Mouse (Mus musculus) heart, postnatal 4 days (tissue): ENCODE results near the gene Mpig6b. TPM values are rescaled to one million over a fixed set of nuclear protein-coding genes. Genes with fewer than 3 reads are reported as not detected.
A peak's percentile ranks its signal among the peaks of the same experiment; 100 is the strongest.
"Not testable (repeated sequence)": the region's sequence is repeated elsewhere in the genome, so short reads cannot be mapped to it uniquely, and the experiment has no call there.

ENCODE experiments used
- DNase-seq: peaks from one replicate; pipeline ENCODE4 v3.0.0; 2021
- total RNA-seq, 2 experiments: library from RNA; stranded (reverse); gene quantifications; 2 replicates each; pipeline ENCODE4 v1.2.3; 2021

The Mpig6b gene
- total RNA-seq, 2 experiments from 2014 or later, result 0.47 TPM; not detected in 1

DNA sequence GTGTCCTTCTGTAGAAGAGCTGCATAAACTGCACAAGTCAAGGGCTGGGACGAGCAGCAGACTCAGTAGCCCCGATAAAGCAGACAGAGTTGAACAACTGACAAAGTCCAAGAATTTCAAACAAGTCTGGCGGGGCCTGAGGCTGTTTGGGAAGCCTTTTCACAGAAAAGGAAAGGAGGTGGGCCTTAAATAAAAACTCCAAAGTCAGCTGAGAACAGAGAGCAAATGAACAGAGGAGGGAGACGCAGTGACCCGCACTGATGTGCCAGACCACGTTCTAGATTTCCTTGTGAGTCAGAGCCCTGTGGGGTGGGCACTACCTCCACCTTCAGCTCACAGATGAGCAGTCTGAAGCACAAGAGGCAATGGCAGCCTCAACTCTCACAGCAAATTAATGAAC is 31.1 kb downstream of the Mpig6b start:
- no peak for DNase-seq

DNA sequence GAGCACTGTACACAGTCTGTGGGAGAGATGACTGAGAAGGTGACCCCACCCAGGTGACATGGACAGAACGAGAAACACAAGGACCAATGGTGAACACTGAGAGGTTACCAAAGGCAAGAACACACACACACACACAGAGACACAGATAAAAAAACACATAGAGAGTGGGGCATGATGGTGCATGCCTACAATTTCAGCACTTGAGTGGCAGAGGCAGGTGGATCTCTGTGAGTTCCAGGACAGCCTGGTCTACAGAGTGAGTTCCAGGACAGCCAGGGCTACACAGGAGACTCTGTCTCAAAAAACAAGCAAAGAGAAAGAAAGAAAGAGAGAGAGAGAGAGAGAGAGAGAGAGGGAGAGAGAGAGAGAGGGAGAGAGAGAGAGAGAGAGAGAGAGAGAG is 32.3 kb downstream of the Mpig6b start:
- DNase-seq, result not testable (repeated sequence)

DNA sequence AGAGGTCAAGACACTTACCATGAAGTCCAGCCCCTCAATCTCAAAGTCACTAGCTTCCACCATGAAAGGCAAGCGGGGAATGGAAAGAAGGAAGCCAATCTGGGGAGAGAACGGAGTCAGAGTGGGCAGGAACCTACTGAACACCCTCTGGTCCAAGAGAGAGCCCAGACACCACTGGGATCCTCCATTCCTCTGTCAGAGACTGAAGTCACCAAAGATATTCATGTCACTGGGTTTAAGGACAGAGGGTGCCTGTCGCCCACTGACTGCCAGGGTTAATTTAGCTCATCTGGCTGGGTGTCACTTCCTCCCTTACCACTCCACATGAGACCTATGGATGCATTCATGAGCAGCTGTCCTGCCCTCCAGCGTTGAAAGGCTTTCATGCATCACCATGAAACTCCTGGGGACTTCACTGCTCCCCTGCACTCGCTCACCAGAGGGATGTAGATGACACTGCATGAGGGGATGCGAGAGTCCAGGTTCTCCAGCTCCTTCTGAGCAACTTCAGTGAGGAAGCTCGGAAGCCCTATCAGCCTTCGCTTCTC is 33.6 kb downstream of the Mpig6b start:
- DNase-seq, result no peak

DNA sequence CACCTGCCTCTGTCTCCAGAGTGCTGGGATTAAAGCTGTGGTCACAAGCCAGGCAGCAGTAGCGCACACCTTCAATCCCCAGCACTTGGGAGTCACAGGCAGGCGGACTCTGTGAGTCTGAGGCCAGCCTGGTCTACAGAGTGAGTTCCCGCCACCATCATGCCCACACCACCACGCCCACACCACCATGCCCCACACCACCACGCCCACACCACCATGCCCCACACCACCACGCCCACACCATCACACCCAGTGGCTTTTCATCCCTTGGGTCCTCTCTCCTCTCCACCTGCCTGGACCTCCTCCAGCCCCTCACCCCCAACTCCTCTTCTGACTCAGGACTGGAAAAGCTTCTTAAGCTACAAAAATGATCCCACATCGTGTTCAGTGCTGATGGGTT is 34.1 kb downstream of the Mpig6b start:
- DNase-seq, result no peak

DNA sequence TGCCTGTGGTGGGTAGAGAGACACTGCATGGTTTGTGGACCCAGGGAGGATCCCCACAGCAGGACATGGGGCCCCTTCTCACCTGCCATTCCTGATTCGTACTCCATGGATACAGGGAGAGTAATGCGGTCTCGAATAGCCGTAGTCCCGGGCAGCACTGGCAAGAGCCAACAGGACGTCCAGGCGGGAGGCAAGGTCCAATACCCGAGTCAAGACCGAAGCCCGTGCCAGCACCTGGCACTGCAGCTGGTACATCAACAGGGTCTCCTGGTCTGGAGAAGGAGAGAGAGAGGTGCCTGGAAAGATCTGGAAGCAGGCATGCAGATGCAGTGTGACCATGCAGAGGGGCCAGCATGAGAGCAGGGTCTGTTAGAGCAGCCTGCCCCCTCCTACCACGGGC is 34.7 kb downstream of the Mpig6b start:
- no peak for DNase-seq

GRCm38 (mm10) chr17:35029691-35030532 is 36.1 kb downstream of the Mpig6b start:
- no peak for DNase-seq

DNA sequence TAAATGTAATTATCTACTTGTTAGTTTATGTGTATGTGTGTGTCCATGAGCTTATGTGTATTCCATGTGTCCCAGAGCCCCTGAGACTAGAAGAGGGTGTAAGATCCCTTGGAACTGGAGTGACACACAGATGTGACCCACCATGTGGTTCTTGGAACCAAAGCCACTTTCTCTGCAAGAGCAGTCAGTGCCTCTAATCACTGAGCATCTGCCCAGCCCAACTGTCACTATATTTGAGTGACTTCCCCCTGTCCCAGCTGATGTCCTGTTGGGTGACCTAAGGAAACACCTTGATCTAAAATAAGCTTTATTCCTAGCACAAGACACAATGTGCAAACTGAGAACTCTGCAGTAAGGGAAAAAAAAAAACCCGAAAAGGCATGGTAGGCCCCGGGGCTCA is 37.7 kb downstream of the Mpig6b start:
- no peak for DNase-seq

DNA sequence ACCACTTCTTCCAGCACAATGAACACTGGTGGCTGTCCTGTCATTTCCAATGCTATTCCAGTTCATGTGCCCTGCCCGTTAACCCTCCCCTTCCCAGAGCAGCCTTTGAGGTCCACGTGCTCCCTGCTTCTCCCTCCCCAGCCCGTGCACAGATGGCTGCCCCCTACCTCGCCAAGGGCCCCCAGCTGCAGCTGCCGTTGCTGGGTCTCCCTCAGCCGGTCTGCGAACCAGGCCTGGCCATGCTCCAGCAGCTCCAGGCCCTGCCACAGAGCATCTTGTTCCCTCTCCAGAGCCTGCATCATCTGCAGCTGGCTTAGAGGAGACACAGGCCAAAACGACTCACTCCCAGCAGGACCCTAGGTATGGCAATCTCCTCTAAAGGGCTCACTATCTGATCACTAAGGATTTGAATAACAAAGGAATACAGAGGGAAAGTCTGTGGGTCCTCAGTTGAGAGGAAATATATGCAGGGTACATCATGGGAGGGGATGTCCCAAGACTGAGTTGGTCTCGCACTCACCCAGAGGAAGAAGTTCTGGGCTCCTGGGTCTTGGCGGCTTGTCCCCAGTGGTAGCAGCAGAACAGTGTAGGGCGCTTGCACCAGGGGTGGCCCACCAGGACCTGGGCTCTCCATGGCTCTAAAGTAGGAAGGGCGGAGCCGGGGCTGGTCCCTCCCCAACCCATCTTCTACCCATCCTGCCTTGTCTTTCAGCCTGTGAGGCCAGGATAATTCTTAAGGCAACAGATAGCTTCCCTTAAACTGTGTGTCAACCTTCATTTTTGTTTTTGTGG is 38.5 kb downstream of the Mpig6b start, which contains the start of gene Sapcd1:
Gene Sapcd1, minus strand, starts transcription at position 740 of the 792 bp plus-strand sequence.
- DNase-seq, result peak; percentile 59

DNA sequence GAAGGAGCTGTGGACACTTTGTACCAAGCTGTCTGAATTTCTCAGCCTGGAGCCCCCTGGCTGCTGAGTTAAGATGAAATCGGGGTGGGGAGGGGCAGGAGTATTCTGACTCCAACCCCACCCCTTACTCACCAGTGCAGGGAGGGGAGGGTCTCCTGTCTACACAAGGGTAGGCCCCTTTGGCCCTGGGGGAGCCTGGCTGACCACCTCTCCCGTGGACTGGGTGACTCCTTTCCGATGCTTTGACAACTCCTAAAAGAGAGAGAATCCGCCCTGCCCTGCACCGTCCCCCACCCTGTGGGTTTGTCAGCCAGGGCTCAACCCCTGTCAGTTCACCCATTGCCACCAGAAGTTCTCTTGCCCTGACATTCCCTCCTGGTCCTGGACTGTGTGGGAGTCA is 39.8 kb downstream of the Mpig6b start:
- DNase-seq, result no peak

GRCm38 (mm10) chr17:35024691-35025488 is 41.1 kb downstream of the Mpig6b start:
- DNase-seq, result no peak

DNA sequence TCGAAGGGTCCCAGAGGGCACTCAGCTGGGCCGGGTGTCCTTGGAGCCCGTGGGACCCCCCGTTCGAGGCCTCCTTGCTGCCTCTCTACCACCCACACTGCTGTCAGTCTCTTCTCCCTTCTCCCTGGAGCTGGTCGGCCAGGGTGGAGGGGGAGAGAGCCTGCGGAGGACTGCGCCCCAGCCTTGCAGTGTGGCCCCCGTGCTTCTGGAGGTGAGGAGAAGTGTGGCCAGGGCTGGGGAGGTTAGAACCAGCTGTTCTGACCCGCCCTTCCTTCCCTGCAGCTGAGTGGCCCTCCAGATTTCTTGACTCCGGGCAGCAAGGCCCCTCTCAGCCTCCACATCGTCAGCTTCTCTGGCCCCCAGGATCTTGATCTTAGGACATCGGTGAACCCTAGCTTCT is 41.7 kb downstream of the Mpig6b start:
- DNase-seq, result no peak

GRCm38 (mm10) chr17:35023756-35024155 is 42.2 kb downstream of the Mpig6b start:
- DNase-seq, result no peak

DNA sequence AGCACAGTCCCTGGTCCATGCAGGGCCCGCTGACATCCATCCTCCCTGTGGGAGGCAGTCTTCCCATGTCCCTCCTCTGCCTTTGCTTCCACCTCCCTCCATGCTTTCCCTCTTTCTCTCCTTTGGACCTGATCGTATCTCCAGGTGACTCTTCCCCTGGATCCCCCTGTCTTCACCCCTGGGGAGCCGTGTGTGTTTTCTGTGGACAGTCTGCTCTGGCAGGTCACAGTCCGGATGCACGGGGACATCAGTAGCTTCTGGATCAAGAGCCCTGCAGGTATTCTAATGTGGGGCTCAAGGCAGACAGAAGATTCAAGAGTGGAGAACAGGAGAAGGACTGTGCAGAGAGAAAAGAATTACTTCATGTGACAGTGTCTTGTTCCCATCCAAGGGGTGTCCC is 42.8 kb downstream of the Mpig6b start:
- DNase-seq, result no peak

GRCm38 (mm10) chr17:35022541-35023060 is 43.4 kb downstream of the Mpig6b start:
- no peak for DNase-seq

GRCm38 (mm10) chr17:35021842-35022477 is 44.0 kb downstream of the Mpig6b start:
- peak; percentile 45 for DNase-seq

DNA sequence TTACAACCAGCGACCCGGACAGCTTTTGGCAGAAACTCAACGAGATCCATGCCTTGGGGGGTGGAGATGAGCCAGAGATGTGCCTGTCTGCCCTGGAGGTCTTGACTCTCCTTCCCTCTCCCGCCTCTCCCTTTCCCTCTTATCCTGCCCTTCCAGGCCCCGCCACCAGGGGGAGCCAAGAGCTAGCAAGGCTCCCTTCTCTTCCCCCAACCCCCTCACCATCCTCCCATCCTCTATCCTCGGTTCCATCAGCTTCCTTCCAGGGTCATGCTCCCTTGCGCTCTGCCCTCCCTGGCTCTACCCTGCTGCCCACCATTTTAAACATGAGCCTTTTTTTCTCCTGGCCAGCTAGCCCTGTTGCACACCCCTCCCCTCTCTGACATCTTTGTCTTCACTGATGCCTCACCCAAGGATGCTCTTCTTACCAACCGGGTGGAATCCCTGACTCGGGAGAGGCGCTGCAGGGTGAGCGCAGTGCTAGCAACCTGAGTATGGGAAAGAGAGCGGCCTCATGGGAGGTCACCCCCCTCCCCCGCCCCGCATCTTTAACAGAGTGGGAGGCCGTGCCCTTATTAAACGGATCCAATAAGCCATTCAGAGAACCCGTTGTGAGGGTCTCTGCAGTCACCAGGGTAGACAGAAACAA is 44.7 kb downstream of the Mpig6b start:
- peak; percentile 96 for DNase-seq

DNA sequence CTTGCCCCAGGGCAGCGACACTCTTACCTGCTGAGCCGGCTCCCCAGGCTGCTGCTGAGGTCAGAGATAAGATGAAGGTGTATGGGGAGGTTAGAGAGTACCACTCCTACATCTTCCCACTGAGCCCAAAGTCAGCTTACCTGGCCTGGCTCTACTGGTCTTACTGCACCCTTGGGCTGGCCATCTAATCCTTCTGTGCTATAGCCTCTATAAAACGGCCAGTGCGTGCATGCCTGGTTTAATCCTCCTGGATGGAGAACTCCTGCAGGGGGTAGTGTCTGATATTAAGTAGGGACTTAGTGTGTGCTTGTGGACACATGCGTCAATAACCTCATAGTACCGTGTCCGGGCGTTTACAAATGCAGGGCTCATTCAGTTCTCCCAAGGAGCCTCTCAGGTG is 45.4 kb downstream of the Mpig6b start:
- no peak for DNase-seq

- DNase-seq, result no peak
These were observed 46.1 kb downstream of the Mpig6b start for GRCm38 (mm10) chr17:35019894-35020293.

- DNase-seq, result no peak
These were observed 47.8 kb downstream of the Mpig6b start for GRCm38 (mm10) chr17:35018171-35018570.

DNA sequence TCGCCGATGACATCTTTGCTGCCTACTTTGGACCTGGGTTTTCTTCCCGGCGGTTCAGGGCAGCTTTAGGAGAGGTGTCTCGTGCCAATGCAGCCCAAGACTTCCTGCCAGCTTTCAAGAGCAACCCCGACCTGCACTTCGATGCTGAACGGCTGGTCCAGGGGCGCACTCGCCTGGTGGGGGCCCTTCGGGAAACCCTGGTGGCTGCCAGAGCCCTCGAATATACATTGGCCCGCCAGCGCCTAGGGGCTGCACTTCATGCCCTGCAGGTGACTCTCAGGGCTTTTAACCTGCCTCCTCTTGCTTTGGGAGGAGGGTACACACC is 48.3 kb downstream of the Mpig6b start:
- no peak for DNase-seq
